Mouse (Mus musculus): ENCODE results near the gene Mtfmt. TPM values are rescaled to one million over a fixed set of nuclear protein-coding genes. Genes with fewer than 3 reads are reported as not detected.

The Mtfmt gene
- polyA plus RNA-seq, 1 experiment from 2014 or later = 20.2 TPM

- no peak for ATAC-seq (replicated peaks; ENCODE audit: low FRiP score)
- Histone ChIP-seq H3K27ac (ENCODE audit: low read depth, low read length) (no peak overlapping the region), H3K9me3 (ENCODE audit: control insufficient read depth, low read length) (no peaks in the 10 kb centered on the region), H3K9ac (ENCODE audit: low read depth, low read length) (no peak overlapping the region), H3K4me3 (ENCODE audit: low read depth, low read length) (no peak overlapping the region), H3K27me3 (replicated peaks; ENCODE audit: control insufficient read depth, insufficient read depth, low read length) (no peaks in the 10 kb centered on the region), H3K36me3 (ENCODE audit: control insufficient read depth, insufficient read depth, low read length) (no peaks in the 10 kb centered on the region), H3K4me2 (no peak overlapping the region), H3K4me1 (replicated peaks; ENCODE audit: control insufficient read depth, insufficient read depth, low read length) (peaks cover 3% of the 10 kb centered on the region; the same call in 1 of the 2 replicates)
- DNase-seq (ENCODE audit: low spot score) = no peak
- WGBS = 87% methylated on average over 6 of the region's 6 CpGs
These were observed 35.6 kb upstream of the Mtfmt start for GRCm38 (mm10) chr9:65399934-65400333.

DNA sequence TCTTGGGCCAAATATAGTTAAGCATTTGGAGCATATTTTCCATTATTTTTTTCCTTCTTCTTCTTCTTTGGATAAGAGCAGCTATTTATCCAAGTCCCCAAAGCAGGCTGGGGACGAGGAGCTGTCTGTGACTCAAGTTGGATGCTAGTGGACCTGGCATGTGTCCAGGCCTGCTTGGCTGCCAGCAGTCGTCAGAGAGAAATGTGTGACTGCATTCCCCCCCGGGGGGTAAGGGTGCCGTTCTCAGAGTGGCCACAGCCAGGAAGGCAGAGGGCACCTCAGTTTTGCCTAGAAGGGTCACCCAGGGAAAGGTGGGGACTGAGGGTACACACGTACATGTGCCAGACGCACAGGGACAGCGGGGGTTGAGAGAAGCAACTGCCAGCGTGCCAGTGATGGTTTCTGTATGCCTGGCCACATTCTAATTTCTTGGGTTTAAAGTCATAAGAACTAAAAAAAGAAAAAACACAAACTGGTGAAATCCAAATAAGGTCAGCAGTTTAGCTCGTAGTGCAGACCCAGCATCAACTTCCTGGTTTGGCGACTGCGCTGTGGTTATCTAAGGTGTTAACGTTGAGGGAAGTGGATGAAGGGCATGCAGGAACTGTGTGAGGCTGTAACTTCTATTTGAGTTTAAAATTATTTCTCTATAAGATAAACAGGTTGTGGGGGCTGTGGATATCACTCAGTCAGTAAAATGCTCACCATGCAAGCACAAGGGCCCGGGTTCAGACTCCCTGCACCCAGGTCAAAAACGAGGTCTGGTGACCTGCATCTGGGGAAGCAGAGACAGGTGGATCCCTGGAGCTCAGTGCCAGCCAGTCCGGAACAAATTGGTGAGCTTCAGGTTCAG, 31.0 kb upstream of the Mtfmt start:
- DNase-seq (ENCODE audit: low spot score) = no peak
- H3K4me3 ChIP-seq (ENCODE audit: low read depth, low read length) = no peak overlapping the region
- no peaks in the 10 kb centered on the region for H3K27me3 ChIP-seq (replicated peaks; ENCODE audit: control insufficient read depth, insufficient read depth, low read length)
- H3K4me1 ChIP-seq (replicated peaks; ENCODE audit: control insufficient read depth, insufficient read depth, low read length) = no peaks in the 10 kb centered on the region
- no peak overlapping the region for H3K4me2 ChIP-seq
- no peak overlapping the region for H3K27ac ChIP-seq (ENCODE audit: low read depth, low read length)
- 68% methylated on average over 15 of the region's 15 CpGs for WGBS
- ATAC-seq (replicated peaks; ENCODE audit: low FRiP score) = no peak
- H3K36me3 ChIP-seq (ENCODE audit: control insufficient read depth, insufficient read depth, low read length) = no peaks in the 10 kb centered on the region
- H3K9ac ChIP-seq (ENCODE audit: low read depth, low read length) = no peak overlapping the region
- H3K9me3 ChIP-seq (ENCODE audit: control insufficient read depth, low read length) = no peaks in the 10 kb centered on the region

- Histone ChIP-seq H3K9ac (ENCODE audit: low read depth, low read length) (no peak overlapping the region), H3K9me3 (ENCODE audit: control insufficient read depth, low read length) (no peaks in the 10 kb centered on the region), H3K36me3 (ENCODE audit: control insufficient read depth, insufficient read depth, low read length) (no peaks in the 10 kb centered on the region), H3K27ac (ENCODE audit: low read depth, low read length) (no peak overlapping the region), H3K27me3 (replicated peaks; ENCODE audit: control insufficient read depth, insufficient read depth, low read length) (no peaks in the 10 kb centered on the region), H3K4me3 (ENCODE audit: low read depth, low read length) (no peak overlapping the region), H3K4me1 (replicated peaks; ENCODE audit: control insufficient read depth, insufficient read depth, low read length) (no peaks in the 10 kb centered on the region), H3K4me2 (no peak overlapping the region)
- ATAC-seq (replicated peaks; ENCODE audit: low FRiP score) = no peak
- DNase-seq (ENCODE audit: low spot score) = no peak
- WGBS = 79% methylated on average over 2 of the region's 2 CpGs
These were observed 30.5 kb upstream of the Mtfmt start for GRCm38 (mm10) chr9:65405184-65405449.

- no peak overlapping the region for H3K4me3 ChIP-seq (ENCODE audit: low read depth, low read length)
- H3K9me3 ChIP-seq (ENCODE audit: control insufficient read depth, low read length) = no peaks in the 10 kb centered on the region
- no peaks in the 10 kb centered on the region for H3K4me1 ChIP-seq (replicated peaks; ENCODE audit: control insufficient read depth, insufficient read depth, low read length)
- ATAC-seq (replicated peaks; ENCODE audit: low FRiP score) (no peak), DNase-seq (ENCODE audit: low spot score) (no peak)
- no peaks in the 10 kb centered on the region for H3K27me3 ChIP-seq (replicated peaks; ENCODE audit: control insufficient read depth, insufficient read depth, low read length)
- H3K36me3 ChIP-seq (ENCODE audit: control insufficient read depth, insufficient read depth, low read length) = no peaks in the 10 kb centered on the region
- H3K27ac ChIP-seq (ENCODE audit: low read depth, low read length) = no peak overlapping the region
- H3K4me2 ChIP-seq = no peak overlapping the region
- no peak overlapping the region for H3K9ac ChIP-seq (ENCODE audit: low read depth, low read length)
- WGBS = 78% methylated on average over 5 of the region's 5 CpGs
These were observed 28.3 kb upstream of the Mtfmt start for GRCm38 (mm10) chr9:65407327-65407726.

GRCm38 (mm10) chr9:65407861-65408260, 27.7 kb upstream of the Mtfmt start:
- H3K9me3 ChIP-seq (ENCODE audit: control insufficient read depth, low read length) = no peaks in the 10 kb centered on the region
- H3K27me3 ChIP-seq (replicated peaks; ENCODE audit: control insufficient read depth, insufficient read depth, low read length) = no peaks in the 10 kb centered on the region
- H3K4me3 ChIP-seq (ENCODE audit: low read depth, low read length) = no peak overlapping the region
- no peaks in the 10 kb centered on the region for H3K36me3 ChIP-seq (ENCODE audit: control insufficient read depth, insufficient read depth, low read length)
- WGBS = 61% methylated on average over 3 of the region's 3 CpGs
- H3K27ac ChIP-seq (ENCODE audit: low read depth, low read length) = no peak overlapping the region
- no peak for ATAC-seq (replicated peaks; ENCODE audit: low FRiP score)
- no peak overlapping the region for H3K9ac ChIP-seq (ENCODE audit: low read depth, low read length)
- DNase-seq (ENCODE audit: low spot score) = no peak
- H3K4me1 ChIP-seq (replicated peaks; ENCODE audit: control insufficient read depth, insufficient read depth, low read length) = no peaks in the 10 kb centered on the region
- no peak overlapping the region for H3K4me2 ChIP-seq

DNA sequence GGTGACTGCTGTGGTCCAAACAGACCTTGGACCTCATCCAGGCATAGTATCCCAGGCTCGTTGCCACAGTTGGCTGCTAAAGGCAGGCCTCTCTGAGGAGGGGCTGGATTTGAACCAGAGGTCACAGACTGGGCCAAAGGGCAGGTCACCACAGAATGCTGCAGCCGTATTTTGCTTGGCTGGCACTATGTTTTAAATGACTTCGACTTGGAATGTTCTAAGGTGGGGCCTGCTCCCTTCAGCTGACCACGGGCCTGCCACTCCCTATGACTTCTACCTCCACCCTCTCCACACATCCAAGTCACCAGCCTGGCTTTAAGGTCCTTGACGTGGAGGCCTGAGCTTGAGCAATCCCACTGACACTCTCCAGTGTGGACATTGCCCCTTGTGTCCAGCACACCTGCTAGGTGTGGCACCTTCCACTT, 26.7 kb upstream of the Mtfmt start:
- Histone ChIP-seq H3K4me2 (no peak overlapping the region), H3K36me3 (ENCODE audit: control insufficient read depth, insufficient read depth, low read length) (no peaks in the 10 kb centered on the region), H3K27ac (ENCODE audit: low read depth, low read length) (no peak overlapping the region), H3K4me3 (ENCODE audit: low read depth, low read length) (no peak overlapping the region), H3K4me1 (replicated peaks; ENCODE audit: control insufficient read depth, insufficient read depth, low read length) (no peaks in the 10 kb centered on the region), H3K9me3 (ENCODE audit: control insufficient read depth, low read length) (no peaks in the 10 kb centered on the region), H3K27me3 (replicated peaks; ENCODE audit: control insufficient read depth, insufficient read depth, low read length) (no peaks in the 10 kb centered on the region), H3K9ac (ENCODE audit: low read depth, low read length) (no peak overlapping the region)
- ATAC-seq (replicated peaks; ENCODE audit: low FRiP score) (no peak), DNase-seq (ENCODE audit: low spot score) (no peak)
- WGBS = 63% methylated on average over 5 of the region's 5 CpGs

GRCm38 (mm10) chr9:65410378-65410777, 25.2 kb upstream of the Mtfmt start:
- Histone ChIP-seq H3K4me3 (ENCODE audit: low read depth, low read length) (no peak overlapping the region), H3K4me2 (no peak overlapping the region)
- WGBS = 85% methylated on average over 8 of the region's 8 CpGs

GRCm38 (mm10) chr9:65411326-65411725, 24.3 kb upstream of the Mtfmt start:
- no peaks in the 10 kb centered on the region for H3K9me3 ChIP-seq (ENCODE audit: control insufficient read depth, low read length)
- H3K36me3 ChIP-seq (ENCODE audit: control insufficient read depth, insufficient read depth, low read length) = no peaks in the 10 kb centered on the region
- H3K9ac ChIP-seq (ENCODE audit: low read depth, low read length) = no peak overlapping the region
- DNase-seq (ENCODE audit: low spot score) = no peak
- H3K4me2 ChIP-seq = no peak overlapping the region
- no peak overlapping the region for H3K27ac ChIP-seq (ENCODE audit: low read depth, low read length)
- no peaks in the 10 kb centered on the region for H3K4me1 ChIP-seq (replicated peaks; ENCODE audit: control insufficient read depth, insufficient read depth, low read length)
- no peaks in the 10 kb centered on the region for H3K27me3 ChIP-seq (replicated peaks; ENCODE audit: control insufficient read depth, insufficient read depth, low read length)
- no peak for ATAC-seq (replicated peaks; ENCODE audit: low FRiP score)
- 75% methylated on average over 3 of the region's 3 CpGs for WGBS
- no peak overlapping the region for H3K4me3 ChIP-seq (ENCODE audit: low read depth, low read length)

More at GRCm38 (mm10) chr9:65410378-65410777, 25.2 kb upstream of the Mtfmt start:
- Histone ChIP-seq H3K27me3 (replicated peaks; ENCODE audit: control insufficient read depth, insufficient read depth, low read length) (no peaks in the 10 kb centered on the region), H3K36me3 (ENCODE audit: control insufficient read depth, insufficient read depth, low read length) (no peaks in the 10 kb centered on the region), H3K27ac (ENCODE audit: low read depth, low read length) (no peak overlapping the region), H3K4me1 (replicated peaks; ENCODE audit: control insufficient read depth, insufficient read depth, low read length) (no peaks in the 10 kb centered on the region), H3K9ac (ENCODE audit: low read depth, low read length) (no peak overlapping the region), H3K9me3 (ENCODE audit: control insufficient read depth, low read length) (no peaks in the 10 kb centered on the region)
- no peak for ATAC-seq (replicated peaks; ENCODE audit: low FRiP score)
- no peak for DNase-seq (ENCODE audit: low spot score)

DNA sequence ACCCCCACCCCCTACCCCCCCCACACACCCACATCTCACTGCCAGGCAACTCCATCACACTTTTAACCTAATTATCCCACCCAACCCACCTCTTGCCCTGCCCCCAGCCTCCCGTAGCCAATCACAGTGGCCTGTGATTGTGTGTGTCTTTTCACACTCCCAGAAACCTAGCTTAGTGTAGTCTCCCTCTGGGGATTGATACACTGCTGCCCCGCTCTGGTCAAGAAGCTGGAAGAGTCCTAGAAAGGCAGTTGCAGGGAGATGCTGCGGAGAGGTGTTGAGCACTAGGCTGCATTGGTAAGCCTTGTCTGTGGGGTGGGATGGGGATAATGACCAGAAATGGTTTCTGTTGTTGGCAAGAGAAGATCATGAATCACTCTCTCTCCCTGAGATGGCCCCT, 17.8 kb upstream of the Mtfmt start:
- no peaks in the 10 kb centered on the region for H3K9me3 ChIP-seq (ENCODE audit: control insufficient read depth, low read length)
- no peak overlapping the region for H3K9ac ChIP-seq (ENCODE audit: low read depth, low read length)
- ATAC-seq (replicated peaks; ENCODE audit: low FRiP score) (no peak), DNase-seq (ENCODE audit: low spot score) (no peak)
- H3K4me3 ChIP-seq (ENCODE audit: low read depth, low read length) = no peak overlapping the region
- no peaks in the 10 kb centered on the region for H3K27me3 ChIP-seq (replicated peaks; ENCODE audit: control insufficient read depth, insufficient read depth, low read length)
- H3K4me1 ChIP-seq (replicated peaks; ENCODE audit: control insufficient read depth, insufficient read depth, low read length) = no peaks in the 10 kb centered on the region
- H3K36me3 ChIP-seq (ENCODE audit: control insufficient read depth, insufficient read depth, low read length) = no peaks in the 10 kb centered on the region
- WGBS = 46% methylated on average over 3 of the region's 3 CpGs
- no peak overlapping the region for H3K27ac ChIP-seq (ENCODE audit: low read depth, low read length)
- no peak overlapping the region for H3K4me2 ChIP-seq

Measured in liver, embryonic 11.5 days (tissue).